Mouse (Mus musculus): ENCODE data around the gene Sord. TPM values are rescaled to one million over a fixed set of nuclear protein-coding genes. Genes with fewer than 3 reads are reported as not detected.

Gene Sord
- polyA plus RNA-seq (2014; fragmentation: Nextera tagmentation; extraction: Ambion mirVana), result 28.4 and 31.7 TPM in 2 replicates

- under 1% methylated on average over 35 of the region's 35 CpGs for WGBS
- H3K27ac ChIP-seq (ENCODE audit: low read depth, low read length), result peak within 1 kb of the TSS; percentile 58; the same call in 1 of the 2 replicates
- H3K4me2 ChIP-seq (ENCODE audit: low read depth, low read length, severe bottlenecking), result peak within 1 kb of the TSS; percentile 60
- peak within 1 kb of the TSS; percentile 51 for H3K9ac ChIP-seq (ENCODE audit: low read length)
- peak within 1 kb of the TSS; percentile 51 for H3K4me3 ChIP-seq (ENCODE audit: low read depth, low read length)
- ATAC-seq (replicated peaks; ENCODE audit: low FRiP score) (peak; percentile 96), DNase-seq (ENCODE audit: low spot score) (peak; percentile 97)
- no peaks in the 10 kb centered on the region for H3K27me3 ChIP-seq (ENCODE audit: control insufficient read depth, insufficient read depth, low read length)
- H3K9me3 ChIP-seq (ENCODE audit: control insufficient read depth, low read length), result no peaks in the 10 kb centered on the region
- H3K36me3 ChIP-seq (ENCODE audit: control insufficient read depth, insufficient read depth, low read length), result no peaks in the 10 kb centered on the region
- H3K4me1 ChIP-seq (replicated peaks; ENCODE audit: control insufficient read depth, insufficient read depth, low read length), result no peaks in the 10 kb centered on the region; the same call in 1 of the 2 replicates
Observed at GRCm38 (mm10) chr2:122234611-122235288, at the start of gene Sord. TSS of gene Sord (plus strand) at chr2:122234749.

DNA sequence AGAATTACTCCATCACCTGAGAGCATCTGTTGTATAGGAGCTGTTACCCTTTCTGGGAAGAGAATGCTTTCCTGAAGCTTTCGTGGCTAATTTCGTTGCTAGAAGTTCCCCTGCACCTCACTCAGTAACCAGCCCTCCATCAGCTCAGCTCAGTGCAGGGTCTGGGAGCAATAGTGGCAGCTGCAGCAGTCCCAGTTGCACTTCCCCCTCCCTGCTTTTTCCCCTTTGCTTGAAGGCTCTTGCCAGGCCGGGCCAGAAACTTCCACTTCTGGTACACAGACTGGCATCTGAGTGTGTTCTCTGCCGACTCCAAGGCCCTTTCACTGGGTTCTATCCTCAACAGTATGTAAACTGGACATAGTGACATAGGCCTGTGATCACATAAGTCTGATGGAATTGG is 49.5 kb upstream of the Sord start:
- Histone ChIP-seq H3K27me3 (ENCODE audit: control insufficient read depth, insufficient read depth, low read length) (no peaks in the 10 kb centered on the region), H3K36me3 (ENCODE audit: control insufficient read depth, insufficient read depth, low read length) (no peaks in the 10 kb centered on the region), H3K9me3 (ENCODE audit: control insufficient read depth, low read length) (no peaks in the 10 kb centered on the region), H3K4me2 (ENCODE audit: low read depth, low read length, severe bottlenecking) (no peak overlapping the region), H3K9ac (ENCODE audit: low read length) (no peak overlapping the region), H3K27ac (ENCODE audit: low read depth, low read length) (no peak overlapping the region), H3K4me3 (ENCODE audit: low read depth, low read length) (no peak overlapping the region), H3K4me1 (replicated peaks; ENCODE audit: control insufficient read depth, insufficient read depth, low read length) (no peaks in the 10 kb centered on the region)
- 86% methylated on average over 4 of the region's 4 CpGs for WGBS
- ATAC-seq (replicated peaks; ENCODE audit: low FRiP score) (no peak), DNase-seq (ENCODE audit: low spot score) (no peak)

DNA sequence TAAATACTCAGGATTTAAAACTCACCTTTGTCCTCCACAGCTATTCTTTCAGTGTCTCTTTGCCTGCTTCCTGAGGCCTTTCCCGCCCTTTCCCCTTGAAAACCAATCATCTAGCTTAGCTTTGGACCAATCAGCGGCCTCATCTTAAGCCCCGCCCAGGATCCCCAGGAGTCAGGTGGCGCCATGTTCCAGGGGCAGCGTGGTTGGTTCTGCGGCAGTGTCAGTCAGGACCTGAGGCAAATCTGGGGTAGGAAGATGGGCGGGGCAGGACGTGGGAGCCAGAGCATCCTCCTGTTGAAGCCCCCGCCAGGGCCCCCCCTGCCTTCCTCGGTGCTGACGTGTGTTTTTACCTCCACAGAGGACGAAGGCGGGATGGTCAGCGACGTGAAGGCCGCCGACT is 48.4 kb upstream of the Sord start, which contains the start of the genes Patl2 and Terb2:
TSS of gene Patl2 (minus strand) at position 84 of the 400 bp plus-strand sequence.
TSS of gene Terb2 (plus strand) at position 167 of the 400 bp plus-strand sequence.
- Histone ChIP-seq H3K36me3 (ENCODE audit: control insufficient read depth, insufficient read depth, low read length) (no peaks in the 10 kb centered on the region), H3K27ac (ENCODE audit: low read depth, low read length) (no peak within 1 kb of the TSS), H3K9ac (ENCODE audit: low read length) (no peak within 1 kb of the TSS), H3K4me1 (replicated peaks; ENCODE audit: control insufficient read depth, insufficient read depth, low read length) (no peaks in the 10 kb centered on the region), H3K4me3 (ENCODE audit: low read depth, low read length) (no peak within 1 kb of the TSS), H3K27me3 (ENCODE audit: control insufficient read depth, insufficient read depth, low read length) (no peaks in the 10 kb centered on the region), H3K4me2 (ENCODE audit: low read depth, low read length, severe bottlenecking) (no peak within 1 kb of the TSS), H3K9me3 (ENCODE audit: control insufficient read depth, low read length) (no peaks in the 10 kb centered on the region)
- DNase-seq (ENCODE audit: low spot score) (no peak), ATAC-seq (replicated peaks; ENCODE audit: low FRiP score) (no peak)
- 81% methylated on average over 17 of the region's 17 CpGs for WGBS

- Histone ChIP-seq H3K4me2 (ENCODE audit: low read depth, low read length, severe bottlenecking) (no peak overlapping the region), H3K9ac (ENCODE audit: low read length) (no peak overlapping the region)
- 98% methylated on average over 3 of the region's 3 CpGs for WGBS
Observed at GRCm38 (mm10) chr2:122186751-122187150, 47.8 kb upstream of the Sord start.

GRCm38 (mm10) chr2:122191849-122192248 is 42.7 kb upstream of the Sord start:
- H3K4me2 ChIP-seq (ENCODE audit: low read depth, low read length, severe bottlenecking), result no peak overlapping the region
- WGBS, result 83% methylated on average over 3 of the region's 3 CpGs
- no peak overlapping the region for H3K4me3 ChIP-seq (ENCODE audit: low read depth, low read length)
- H3K4me1 ChIP-seq (replicated peaks; ENCODE audit: control insufficient read depth, insufficient read depth, low read length), result no peaks in the 10 kb centered on the region
- no peak for DNase-seq (ENCODE audit: low spot score)
- no peak overlapping the region for H3K9ac ChIP-seq (ENCODE audit: low read length)
- H3K36me3 ChIP-seq (ENCODE audit: control insufficient read depth, insufficient read depth, low read length), result no peaks in the 10 kb centered on the region
- no peaks in the 10 kb centered on the region for H3K9me3 ChIP-seq (ENCODE audit: control insufficient read depth, low read length)
- no peak overlapping the region for H3K27ac ChIP-seq (ENCODE audit: low read depth, low read length)
- ATAC-seq (replicated peaks; ENCODE audit: low FRiP score), result no peak
- no peaks in the 10 kb centered on the region for H3K27me3 ChIP-seq (ENCODE audit: control insufficient read depth, insufficient read depth, low read length)

More at GRCm38 (mm10) chr2:122186751-122187150, 47.8 kb upstream of the Sord start:
- Histone ChIP-seq H3K9me3 (ENCODE audit: control insufficient read depth, low read length) (no peaks in the 10 kb centered on the region), H3K27me3 (ENCODE audit: control insufficient read depth, insufficient read depth, low read length) (no peaks in the 10 kb centered on the region), H3K4me1 (replicated peaks; ENCODE audit: control insufficient read depth, insufficient read depth, low read length) (no peaks in the 10 kb centered on the region), H3K4me3 (ENCODE audit: low read depth, low read length) (no peak overlapping the region), H3K27ac (ENCODE audit: low read depth, low read length) (no peak overlapping the region), H3K36me3 (ENCODE audit: control insufficient read depth, insufficient read depth, low read length) (no peaks in the 10 kb centered on the region)
- ATAC-seq (replicated peaks; ENCODE audit: low FRiP score), result no peak
- DNase-seq (ENCODE audit: low spot score), result no peak

- ATAC-seq (replicated peaks; ENCODE audit: low FRiP score) (peak; percentile 55; the same call in 1 of the 2 replicates), DNase-seq (ENCODE audit: low spot score) (no peak)
- no peaks in the 10 kb centered on the region for H3K27me3 ChIP-seq (ENCODE audit: control insufficient read depth, insufficient read depth, low read length)
- H3K4me2 ChIP-seq (ENCODE audit: low read depth, low read length, severe bottlenecking), result no peak overlapping the region
- no peaks in the 10 kb centered on the region for H3K36me3 ChIP-seq (ENCODE audit: control insufficient read depth, insufficient read depth, low read length)
- H3K9me3 ChIP-seq (ENCODE audit: control insufficient read depth, low read length), result no peaks in the 10 kb centered on the region
- no peaks in the 10 kb centered on the region for H3K4me1 ChIP-seq (replicated peaks; ENCODE audit: control insufficient read depth, insufficient read depth, low read length)
- H3K9ac ChIP-seq (ENCODE audit: low read length), result no peak overlapping the region
- no peak overlapping the region for H3K27ac ChIP-seq (ENCODE audit: low read depth, low read length)
- WGBS, result 67% methylated on average over 1 of the region's 1 CpGs
- no peak overlapping the region for H3K4me3 ChIP-seq (ENCODE audit: low read depth, low read length)
Observed at GRCm38 (mm10) chr2:122194509-122194929, 40.0 kb upstream of the Sord start.

GRCm38 (mm10) chr2:122201501-122201900 is 33.0 kb upstream of the Sord start:
- ATAC-seq (replicated peaks; ENCODE audit: low FRiP score) (no peak), DNase-seq (ENCODE audit: low spot score) (no peak)
- no peaks in the 10 kb centered on the region for H3K36me3 ChIP-seq (ENCODE audit: control insufficient read depth, insufficient read depth, low read length)
- H3K4me2 ChIP-seq (ENCODE audit: low read depth, low read length, severe bottlenecking), result no peak overlapping the region
- H3K9ac ChIP-seq (ENCODE audit: low read length), result no peak overlapping the region
- no peaks in the 10 kb centered on the region for H3K27me3 ChIP-seq (ENCODE audit: control insufficient read depth, insufficient read depth, low read length)
- H3K27ac ChIP-seq (ENCODE audit: low read depth, low read length), result no peak overlapping the region
- no peaks in the 10 kb centered on the region for H3K4me1 ChIP-seq (replicated peaks; ENCODE audit: control insufficient read depth, insufficient read depth, low read length)
- H3K9me3 ChIP-seq (ENCODE audit: control insufficient read depth, low read length), result no peaks in the 10 kb centered on the region
- WGBS, result 89% methylated on average over 1 of the region's 1 CpGs
- H3K4me3 ChIP-seq (ENCODE audit: low read depth, low read length), result no peak overlapping the region

- WGBS, result 82% methylated on average over 2 of the region's 2 CpGs
- H3K4me2 ChIP-seq (ENCODE audit: low read depth, low read length, severe bottlenecking), result no peak overlapping the region
- ATAC-seq (replicated peaks; ENCODE audit: low FRiP score), result no peak
- H3K27me3 ChIP-seq (ENCODE audit: control insufficient read depth, insufficient read depth, low read length), result no peaks in the 10 kb centered on the region
- H3K27ac ChIP-seq (ENCODE audit: low read depth, low read length), result no peak overlapping the region
- H3K4me1 ChIP-seq (replicated peaks; ENCODE audit: control insufficient read depth, insufficient read depth, low read length), result no peaks in the 10 kb centered on the region; the same call in 1 of the 2 replicates
- no peaks in the 10 kb centered on the region for H3K36me3 ChIP-seq (ENCODE audit: control insufficient read depth, insufficient read depth, low read length)
- DNase-seq (ENCODE audit: low spot score), result no peak
- H3K4me3 ChIP-seq (ENCODE audit: low read depth, low read length), result no peak overlapping the region
- no peaks in the 10 kb centered on the region for H3K9me3 ChIP-seq (ENCODE audit: control insufficient read depth, low read length)
- no peak overlapping the region for H3K9ac ChIP-seq (ENCODE audit: low read length)
Observed at GRCm38 (mm10) chr2:122206440-122207107, 28.0 kb upstream of the Sord start.
